Mouse (Mus musculus) MEL (cell line): ENCODE results near the gene Gemin7.

Experiments used
- BHLHE40 ChIP-seq: IDR thresholded peaks from 2 replicates; pipeline ENCODE4 v1.6.1; 2012; ENCODE audit warnings: low read depth, mild to moderate bottlenecking, inconsistent platforms, low read length, improper control_type of control experiment, borderline replicate concordance
- CHD1 ChIP-seq: IDR thresholded peaks from 2 replicates; pipeline ENCODE4 v1.6.1; 2012; ENCODE audit warnings: low read depth, mild to moderate bottlenecking, inconsistent platforms, low read length, improper control_type of control experiment
- CTCF ChIP-seq, 3 experiments: IDR thresholded peaks in 2 of 3; conservative IDR thresholded peaks in 1 of 3; 2 replicates each; pipeline ENCODE4 v1.5.1; 2011 to 2012; ENCODE audit warnings: low read length in 3 of 3, low read depth in 2 of 3, mild to moderate bottlenecking in 2 of 3, improper control_type of control experiment in 1 of 3, inconsistent platforms in 1 of 3, mixed read lengths in 1 of 3, moderate library complexity in 1 of 3; ENCODE audit not compliant: control insufficient read depth in 1 of 3, insufficient read depth in 1 of 3, poor library complexity in 1 of 3, severe bottlenecking in 1 of 3
- HCFC1 ChIP-seq: IDR thresholded peaks from 2 replicates; pipeline ENCODE4 v1.6.1; 2012; ENCODE audit warnings: low read depth, mild to moderate bottlenecking, inconsistent platforms, low read length, improper control_type of control experiment, moderate library complexity
- JUND ChIP-seq: IDR thresholded peaks from 2 replicates; pipeline ENCODE4 v1.6.1; 2011; ENCODE audit warnings: low read depth, mild to moderate bottlenecking, improper control_type of control experiment, low read length
- KAT2A ChIP-seq: conservative IDR thresholded peaks from 2 replicates; pipeline ENCODE4 v1.6.1; 2012; ENCODE audit warnings: low read depth, low read length, improper control_type of control experiment, inconsistent platforms
- MAX ChIP-seq: IDR thresholded peaks from 2 replicates; pipeline ENCODE4 v1.6.1; 2011; ENCODE audit warnings: low read length, improper control_type of control experiment
- NELFE ChIP-seq: IDR thresholded peaks from 2 replicates; pipeline ENCODE4 v1.6.1; 2011; ENCODE audit warnings: low read depth, low read length, improper control_type of control experiment
- POLR2A ChIP-seq, 2 experiments: IDR thresholded peaks; 2 replicates each; pipeline ENCODE4 v1.6.1; 2011 to 2012; ENCODE audit warnings: low read length in 2 of 2, mild to moderate bottlenecking in 2 of 2, control low read depth in 1 of 2, improper control_type of control experiment in 1 of 2, low read depth in 1 of 2, moderate library complexity in 1 of 2; ENCODE audit not compliant: control insufficient read depth in 1 of 2, insufficient read depth in 1 of 2, poor library complexity in 1 of 2
- POLR2AphosphoS2 ChIP-seq: IDR thresholded peaks from 2 replicates; pipeline ENCODE4 v1.6.1; 2011; ENCODE audit warnings: low read length, improper control_type of control experiment
- TAL1 ChIP-seq: IDR thresholded peaks from 2 replicates; pipeline ENCODE4 v1.6.1; 2012; ENCODE audit warnings: mild to moderate bottlenecking, inconsistent platforms, low read length, moderate library complexity, mixed read lengths
- USF2 ChIP-seq, 2 experiments: IDR thresholded peaks; 2 replicates each; pipeline ENCODE4 v1.6.1; 2011 to 2012; ENCODE audit warnings: improper control_type of control experiment in 2 of 2, low read length in 2 of 2, borderline replicate concordance in 1 of 2, inconsistent platforms in 1 of 2, low read depth in 1 of 2, mild to moderate bottlenecking in 1 of 2; ENCODE audit not compliant: insufficient read depth in 1 of 2
- ZC3H11A ChIP-seq: IDR thresholded peaks from 2 replicates; pipeline ENCODE4 v1.6.1; 2012; ENCODE audit warnings: low read depth, mild to moderate bottlenecking, inconsistent platforms, low read length, improper control_type of control experiment

GRCm38 (mm10) chr7:19609641-19610332, 32.4 kb upstream of the Gemin7 start:
- TF ChIP-seq KAT2A (no peak), POLR2AphosphoS2 (no peak), MAX (no peak), BHLHE40 (no peak), HCFC1 (no peak), JUND (no peak), NELFE (no peak), POLR2A (IDR thresholded peaks at IDR 0.05; ENCODE audit: control insufficient read depth in 1 of 2, insufficient read depth in 1 of 2, low read depth in 1 of 2, low read length in 2 of 2, poor library complexity in 1 of 2) (no peak), USF2 (IDR thresholded peaks at IDR 0.05; ENCODE audit: borderline replicate concordance in 1 of 2, insufficient read depth in 1 of 2, low read depth in 1 of 2, low read length in 2 of 2) (no peak), CTCF (IDR thresholded peaks at IDR 0.05 in 2 of 3, conservative IDR thresholded peaks at IDR 0.05 in 1 of 3; ENCODE audit: control insufficient read depth in 1 of 3, insufficient read depth in 1 of 3, low read depth in 2 of 3, low read length in 3 of 3, poor library complexity in 1 of 3, severe bottlenecking in 1 of 3) (0 out of 6 replicates have a peak, but pooled peaks of 1 of the 3 experiments have one; percentile 7), CHD1 (no peak), TAL1 (no peak), ZC3H11A (no peak)
